26 mouse cellular contexts compared by ENCODE assay signal in genomic region chr5:125028911-125029310, GRCm38 (mm10). TPM values are rescaled to one million over a fixed set of nuclear protein-coding genes. Genes with fewer than 3 reads are reported as not detected.
DNase-seq lines count a peak whose midpoint lies in the region; ATAC-seq and TF ChIP-seq lines count a peak whose summit lies in the region.
"Had no signal": no experiment of that assay in that cellular context is flagged by ENCODE, and none has a peak within 500 bp of the region (broad histone marks: within the 10 kb centered on the region; RNA-seq: fewer than 3 reads in every experiment).

No protein-coding gene starts in this region.

- H3K27ac ChIP-seq in heart, embryonic 11.5 days (ENCODE audit: low read depth, low read length) = no peak overlapping the region
- H3K27ac ChIP-seq in midbrain, embryonic 16.5 days (ENCODE audit: low read length) = no peak overlapping the region
- no peak overlapping the region for H3K27ac ChIP-seq in midbrain, embryonic 13.5 days
- no peak overlapping the region for H3K27ac ChIP-seq in hindbrain, embryonic 16.5 days (ENCODE audit: low read depth, low read length)
- H3K27ac ChIP-seq: embryonic facial prominence, embryonic 13.5 days; embryonic facial prominence, embryonic 15.5 days; forebrain, embryonic 10.5 days; forebrain, embryonic 12.5 days had no signal

- no peaks in the 10 kb centered on the region for H3K27me3 ChIP-seq in heart, embryonic 11.5 days (ENCODE audit: control insufficient read depth, insufficient read depth, low read length)
- no peaks in the 10 kb centered on the region for H3K27me3 ChIP-seq in midbrain, embryonic 16.5 days (ENCODE audit: control insufficient read depth, insufficient read depth, low read depth, low read length)
- no peaks in the 10 kb centered on the region for H3K27me3 ChIP-seq in midbrain, embryonic 13.5 days
- H3K27me3 ChIP-seq in G1E (ENCODE audit: insufficient read depth, low read length) = no peaks in the 10 kb centered on the region
- no peaks in the 10 kb centered on the region for H3K27me3 ChIP-seq in hindbrain, embryonic 16.5 days (replicated peaks; ENCODE audit: control insufficient read depth, insufficient read depth, low read length)
- H3K27me3 ChIP-seq: embryonic facial prominence, embryonic 13.5 days; embryonic facial prominence, embryonic 15.5 days; forebrain, embryonic 12.5 days had no signal

- no peak overlapping the region for H3K4me3 ChIP-seq in heart, embryonic 11.5 days (ENCODE audit: low read depth, low read length)
- no peak overlapping the region for H3K4me3 ChIP-seq in midbrain, embryonic 16.5 days (ENCODE audit: low read depth, low read length)
- no peak overlapping the region for H3K4me3 ChIP-seq in midbrain, embryonic 13.5 days (replicated peaks)
- H3K4me3 ChIP-seq in G1E (ENCODE audit: low read depth, low read length) = peak overlapping the region; percentile 36; the same call in 1 of the 2 replicates
- no peak overlapping the region for H3K4me3 ChIP-seq in hindbrain, embryonic 16.5 days (ENCODE audit: low read length)
- H3K4me3 ChIP-seq: embryonic facial prominence, embryonic 13.5 days; embryonic facial prominence, embryonic 15.5 days; erythroblast, embryonic 14.5 days; forebrain, embryonic 10.5 days; forebrain, embryonic 12.5 days had no signal

- 94% methylated on average over 20 of the region's 20 CpGs for WGBS in heart, embryonic 11.5 days (ENCODE audit: insufficient replicate concordance)
- 98% methylated on average over 20 of the region's 20 CpGs for WGBS in midbrain, embryonic 16.5 days
- WGBS in midbrain, embryonic 13.5 days = 96% methylated on average over 20 of the region's 20 CpGs
- whole genome bisulfite sequencing in hindbrain, embryonic 16.5 days = 96% methylated on average over 20 of the region's 20 CpGs

- ATAC-seq in heart, embryonic 11.5 days (replicated peaks; ENCODE audit: insufficient number of reproducible peaks, low FRiP score, low TSS enrichment) = 0 out of 2 replicates have a peak, but pooled peaks have one; percentile 10
- ATAC-seq in midbrain, embryonic 16.5 days = 0 out of 2 replicates have a peak, but pooled peaks have one; percentile 18
- ATAC-seq in midbrain, embryonic 13.5 days = no peak
- ATAC-seq in G1E (ENCODE audit: extremely low read depth, insufficient number of reproducible peaks, low FRiP score, poor library complexity, severe bottlenecking) = no peak
- ATAC-seq in hindbrain, embryonic 16.5 days = no peak
- ATAC-seq: forebrain, embryonic 14.5 days; forebrain, embryonic 16.5 days had no signal

- no peak overlapping the region for H3K9ac ChIP-seq in heart, embryonic 11.5 days (ENCODE audit: low read depth, low read length)
- no peak overlapping the region for H3K9ac ChIP-seq in midbrain, embryonic 16.5 days (ENCODE audit: low read depth, low read length)
- no peak overlapping the region for H3K9ac ChIP-seq in midbrain, embryonic 13.5 days (replicated peaks)
- H3K9ac ChIP-seq in hindbrain, embryonic 16.5 days (ENCODE audit: low read depth, low read length) = no peak overlapping the region
- H3K9ac ChIP-seq: embryonic facial prominence, embryonic 13.5 days; embryonic facial prominence, embryonic 15.5 days; forebrain, embryonic 12.5 days had no signal

- peaks cover 67% of the 10 kb centered on the region for H3K36me3 ChIP-seq in heart, embryonic 11.5 days (ENCODE audit: control insufficient read depth, insufficient read depth, low read length)
- H3K36me3 ChIP-seq in midbrain, embryonic 16.5 days (ENCODE audit: control insufficient read depth, insufficient read depth, low read length) = peaks cover 73% of the 10 kb centered on the region
- peaks cover 99% of the 10 kb centered on the region for H3K36me3 ChIP-seq in midbrain, embryonic 13.5 days
- H3K36me3 ChIP-seq in G1E (replicated peaks) = no peaks in the 10 kb centered on the region
- H3K36me3 ChIP-seq in hindbrain, embryonic 16.5 days (ENCODE audit: control insufficient read depth, insufficient read depth, low read length) = peaks cover 70% of the 10 kb centered on the region

- no peak overlapping the region for H3K4me2 ChIP-seq in heart, embryonic 11.5 days
- H3K4me2 ChIP-seq in midbrain, embryonic 16.5 days (ENCODE audit: low read length) = no peak overlapping the region
- H3K4me2 ChIP-seq in midbrain, embryonic 13.5 days (replicated peaks) = no peak overlapping the region
- H3K4me2 ChIP-seq in hindbrain, embryonic 16.5 days (ENCODE audit: low read length) = no peak overlapping the region
- H3K4me2 ChIP-seq: embryonic facial prominence, embryonic 13.5 days; embryonic facial prominence, embryonic 15.5 days; forebrain, embryonic 12.5 days had no signal

- H3K4me1 ChIP-seq in heart, embryonic 11.5 days (ENCODE audit: control insufficient read depth, insufficient read depth, low read length) = no peaks in the 10 kb centered on the region
- no peaks in the 10 kb centered on the region for H3K4me1 ChIP-seq in midbrain, embryonic 16.5 days (ENCODE audit: control insufficient read depth, insufficient read depth, low read length)
- no peaks in the 10 kb centered on the region for H3K4me1 ChIP-seq in midbrain, embryonic 13.5 days (replicated peaks)
- no peaks in the 10 kb centered on the region for H3K4me1 ChIP-seq in G1E (ENCODE audit: insufficient read depth, low read depth, low read length)
- no peaks in the 10 kb centered on the region for H3K4me1 ChIP-seq in hindbrain, embryonic 16.5 days (ENCODE audit: control insufficient read depth, insufficient read depth, low read depth, low read length)
- H3K4me1 ChIP-seq: embryonic facial prominence, embryonic 13.5 days; embryonic facial prominence, embryonic 15.5 days; forebrain, embryonic 10.5 days; forebrain, embryonic 12.5 days had no signal

- no peak for TF ChIP-seq CTCF in G1E (IDR thresholded peaks at IDR 0.05; ENCODE audit: low read depth, low read length)

- no peak for DNase-seq in heart, postnatal 4 days
- no peak for DNase-seq in G1E (ENCODE audit: low spot score)
- no peak for DNase-seq in lung, postnatal 25 days (ENCODE audit: low spot score)
- DNase-seq: adrenal gland, adult 2 months; adrenal gland, postnatal 10 days; adrenal gland, postnatal 25 days; cerebellum, adult 11 months; cerebellum, adult 18-20 months; cerebellum, adult 8-10 months; cerebellum, adult 9-11 months; cerebellum, postnatal 14 days; cerebellum, postnatal 36 days; embryo, embryonic 11 days had no signal

- H3K9me3 ChIP-seq in heart, embryonic 11.5 days (replicated peaks; ENCODE audit: control insufficient read depth, low read length) = no peaks in the 10 kb centered on the region
- H3K9me3 ChIP-seq in midbrain, embryonic 16.5 days (replicated peaks; ENCODE audit: control insufficient read depth, low read length, poor library complexity, severe bottlenecking) = no peaks in the 10 kb centered on the region
- no peaks in the 10 kb centered on the region for H3K9me3 ChIP-seq in midbrain, embryonic 13.5 days
- peaks cover 97% of the 10 kb centered on the region for H3K9me3 ChIP-seq in G1E (replicated peaks)
- H3K9me3 ChIP-seq in hindbrain, embryonic 16.5 days (ENCODE audit: control insufficient read depth, low read length) = no peaks in the 10 kb centered on the region
- H3K9me3 ChIP-seq: embryonic facial prominence, embryonic 13.5 days; embryonic facial prominence, embryonic 15.5 days; forebrain, embryonic 10.5 days; forebrain, embryonic 12.5 days had no signal

RNA-seq across cellular contexts. Expression of gene Rflna, which starts 25.9 kb away (rescaled TPM):
- polyA plus RNA-seq in heart, embryonic 11.5 days (2014; fragmentation: Nextera tagmentation; extraction: Ambion mirVana) = 1.0 and 1.1 TPM in 2 replicates
- 1 to 10 TPM; 1.2 to 1.3 TPM for total RNA-seq in heart, postnatal 4 days (2021)
- polyA plus RNA-seq in midbrain, embryonic 16.5 days (2015; fragmentation: Nextera tagmentation; extraction: Ambion mirVana) = 4.9 and 7.1 TPM in 2 replicates
- polyA plus RNA-seq in midbrain, embryonic 13.5 days (2015; fragmentation: Nextera tagmentation; extraction: Ambion mirVana) = 4.9 and 5.1 TPM in 2 replicates
- total RNA-seq in G1E (2014; fragmentation: Nextera tagmentation) = not detected in 2 replicates
- not detected in 2 replicates for total RNA-seq in G1E (2017)
- not detected in 2 replicates for polyA plus RNA-seq in G1E (2012)
- polyA plus RNA-seq in hindbrain, embryonic 16.5 days (2015; fragmentation: Nextera tagmentation; extraction: Ambion mirVana) = 6.8 and 6.9 TPM in 2 replicates
- total RNA-seq: common myeloid progenitor, adult 5-6 weeks; MEL had no signal
- polyA plus RNA-seq: erythroblast, embryonic 14.5 days had no signal

Comparison
In these comparisons a context has a peak if more than half of its experiments do, and no peak if none do; other contexts are left out.
1. ATAC-seq: peak in heart, embryonic 11.5 days (single experiment) and midbrain, embryonic 16.5 days (single experiment); none in midbrain, embryonic 13.5 days (single experiment), G1E (single experiment) and hindbrain, embryonic 16.5 days (single experiment).